Mouse (Mus musculus) CD4-positive, CD25-positive, alpha-beta regulatory T cell, adult 2 months (primary cell): ENCODE results near the gene Taf1c.

Experiments
- DNase-seq: peaks from one replicate; pipeline ENCODE4 v3.0.0-alpha.2; 2012; ENCODE audit warnings: low read depth, low spot score

The Taf1c gene

GRCm38 (mm10) chr8:119604996-119605395, at the start of gene Taf1c:
Gene Taf1c (minus strand): TSS chr8:119605222.
- DNase-seq = peak; percentile 96

GRCm38 (mm10) chr8:119651324-119651723, 46.3 kb upstream of the Taf1c start:
- no peak for DNase-seq

- no peak for DNase-seq
Observed at GRCm38 (mm10) chr8:119646846-119647245, 41.8 kb upstream of the Taf1c start.

- DNase-seq = no peak
Observed at GRCm38 (mm10) chr8:119646197-119646596, 41.2 kb upstream of the Taf1c start.

- DNase-seq = no peak
Observed at GRCm38 (mm10) chr8:119644981-119645597, 40.1 kb upstream of the Taf1c start.

GRCm38 (mm10) chr8:119644429-119644960, 39.5 kb upstream of the Taf1c start:
- no peak for DNase-seq

GRCm38 (mm10) chr8:119642960-119643359, 37.9 kb upstream of the Taf1c start:
- no peak for DNase-seq

- no peak for DNase-seq
Observed at GRCm38 (mm10) chr8:119641058-119641457, 36.0 kb upstream of the Taf1c start.

GRCm38 (mm10) chr8:119639798-119640197, 34.8 kb upstream of the Taf1c start:
- DNase-seq = no peak

GRCm38 (mm10) chr8:119638261-119638660, 33.2 kb upstream of the Taf1c start:
- no peak for DNase-seq

- DNase-seq = no peak
Observed at GRCm38 (mm10) chr8:119637381-119637780, 32.4 kb upstream of the Taf1c start.

GRCm38 (mm10) chr8:119636766-119637165, 31.7 kb upstream of the Taf1c start:
- no peak for DNase-seq

GRCm38 (mm10) chr8:119635958-119636357, 30.9 kb upstream of the Taf1c start:
- no peak for DNase-seq

- DNase-seq = no peak
Observed at GRCm38 (mm10) chr8:119635378-119635777, 30.4 kb upstream of the Taf1c start, which contains the start of gene Kcng4. Gene Kcng4 (minus strand): TSS chr8:119635680.

- DNase-seq = no peak
Observed at GRCm38 (mm10) chr8:119634616-119635336, 29.8 kb upstream of the Taf1c start.

GRCm38 (mm10) chr8:119632909-119633308, 27.9 kb upstream of the Taf1c start:
- no peak for DNase-seq

- DNase-seq = no peak
Observed at GRCm38 (mm10) chr8:119632246-119632645, 27.2 kb upstream of the Taf1c start.

GRCm38 (mm10) chr8:119630841-119631240, 25.8 kb upstream of the Taf1c start:
- no peak for DNase-seq

- no peak for DNase-seq
Observed at GRCm38 (mm10) chr8:119627613-119628359, 22.8 kb upstream of the Taf1c start.

- DNase-seq = no peak
Observed at GRCm38 (mm10) chr8:119627199-119627598, 22.2 kb upstream of the Taf1c start.

- DNase-seq = no peak
Observed at GRCm38 (mm10) chr8:119625788-119626187, 20.8 kb upstream of the Taf1c start.

GRCm38 (mm10) chr8:119624916-119625315, 19.9 kb upstream of the Taf1c start:
- DNase-seq = no peak
